Mouse (Mus musculus) megakaryocyte progenitor cell, adult 5-6 weeks (primary cell): ENCODE results near the gene Tnip1. TPM values are rescaled to one million over a fixed set of nuclear protein-coding genes. Genes with fewer than 3 reads are reported as not detected.

Experiments
- ATAC-seq: replicated peaks from 2 replicates; pipeline ENCODE4 v1.8.0; 2016; ENCODE audit warnings: mild to moderate bottlenecking, moderate TSS enrichment, inconsistent platforms; ENCODE audit not compliant: poor library complexity
- total RNA-seq, 2 experiments: library from RNA; stranded (forward) in 1 of 2; stranded (reverse) in 1 of 2; fragments of 157-497, 149-512 nt in 1 of 2; fragments of 200-1000 nt in 1 of 2; gene quantifications; 2 replicates each; pipeline versions ENCODE4 v1.2.3 to v1.2.4; 2015 to 2017

The Tnip1 gene
- total RNA-seq, 2 experiments from 2014 or later: 27.6 to 33.8 TPM

DNA sequence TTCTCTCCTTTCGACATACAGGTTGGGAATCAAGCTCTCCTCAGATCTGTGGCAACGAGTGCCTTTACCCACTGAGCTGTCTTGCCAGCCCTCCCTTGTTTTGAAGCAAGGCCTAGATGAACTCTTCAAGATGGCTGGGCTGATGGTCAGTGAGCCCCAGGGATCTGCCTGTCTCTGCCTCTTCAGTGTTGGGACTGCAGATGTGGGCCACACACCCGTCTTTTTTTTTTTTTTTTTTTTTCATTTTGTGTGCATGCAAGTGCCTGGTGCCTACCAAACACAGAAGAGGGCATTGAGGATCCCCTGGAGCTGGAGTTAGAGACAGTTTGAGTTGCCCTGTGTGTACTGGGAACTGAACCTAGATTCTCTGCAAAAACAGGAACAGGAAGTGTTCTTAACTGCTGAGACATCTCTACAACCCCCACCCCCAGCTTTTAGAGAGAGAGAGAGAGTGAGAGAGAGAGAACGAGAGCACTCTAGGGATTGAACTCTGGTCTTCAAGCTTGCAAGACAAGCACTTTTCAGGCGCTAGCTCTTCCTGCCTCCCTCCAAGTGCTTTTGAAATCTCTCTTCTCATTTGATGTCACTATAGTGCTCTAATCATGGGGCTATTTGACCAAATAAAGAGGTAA is 78.4 kb downstream of the Tnip1 start:
- ATAC-seq: peak; percentile 79

DNA sequence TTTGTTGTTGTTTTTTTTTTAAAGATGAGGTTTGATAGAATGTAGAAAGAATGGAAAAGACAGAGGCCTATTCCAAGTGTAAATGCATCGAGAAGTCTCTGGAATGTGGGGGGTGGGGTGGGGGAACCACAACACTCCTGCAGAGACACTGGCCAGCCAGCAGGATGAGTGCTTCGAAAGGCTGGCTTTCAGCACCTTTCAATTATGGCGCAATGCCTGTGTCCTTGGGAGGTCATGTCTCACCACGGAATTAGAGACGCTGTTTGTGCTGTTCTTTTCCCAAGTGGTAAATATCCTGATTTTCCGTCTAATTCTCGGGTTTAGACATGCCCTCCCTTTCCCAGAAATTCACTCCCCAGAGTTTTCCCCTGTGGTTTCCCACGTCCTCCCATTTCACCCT is 80.0 kb downstream of the Tnip1 start:
- ATAC-seq: no peak

DNA sequence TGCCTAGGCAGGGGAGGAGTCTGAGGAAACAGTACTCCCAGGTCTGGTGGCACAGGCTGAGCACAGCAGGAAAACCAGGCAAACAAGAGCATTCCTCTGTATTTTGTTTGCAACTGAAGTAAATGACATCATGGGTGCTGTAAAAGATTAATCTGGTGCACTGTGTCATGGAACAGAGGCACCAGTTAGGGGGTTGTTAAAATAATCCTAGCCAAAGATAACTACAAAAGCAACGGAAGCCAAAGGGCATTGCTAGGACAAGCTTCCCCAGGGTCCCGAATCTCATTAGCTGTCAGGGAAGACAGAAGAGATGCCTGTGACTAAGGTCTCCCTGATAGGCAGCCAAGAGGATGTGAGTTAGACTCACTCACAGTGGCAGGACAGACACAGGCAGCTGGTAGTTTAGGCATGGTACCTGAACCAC is 81.7 kb downstream of the Tnip1 start:
- ATAC-seq: no peak

DNA sequence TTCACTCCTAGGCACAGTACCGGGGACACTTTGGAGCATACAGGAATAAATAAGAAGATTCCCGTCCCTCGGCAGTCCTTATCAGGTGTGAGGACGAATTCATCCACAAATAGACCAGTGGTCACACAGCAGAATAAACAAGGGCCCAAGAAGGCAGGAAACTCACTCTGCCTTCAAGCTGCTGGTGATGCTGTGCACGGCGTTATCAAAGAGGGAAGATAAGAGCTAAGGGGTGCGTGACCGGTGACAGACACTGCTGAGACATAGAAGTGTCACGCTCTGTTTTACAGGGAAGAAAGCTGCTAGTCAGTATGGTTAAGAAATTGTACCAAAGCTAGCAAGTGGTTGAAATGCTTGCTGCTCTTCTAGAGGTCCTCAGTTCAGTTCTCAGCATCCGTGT is 82.8 kb downstream of the Tnip1 start:
- ATAC-seq: no peak

DNA sequence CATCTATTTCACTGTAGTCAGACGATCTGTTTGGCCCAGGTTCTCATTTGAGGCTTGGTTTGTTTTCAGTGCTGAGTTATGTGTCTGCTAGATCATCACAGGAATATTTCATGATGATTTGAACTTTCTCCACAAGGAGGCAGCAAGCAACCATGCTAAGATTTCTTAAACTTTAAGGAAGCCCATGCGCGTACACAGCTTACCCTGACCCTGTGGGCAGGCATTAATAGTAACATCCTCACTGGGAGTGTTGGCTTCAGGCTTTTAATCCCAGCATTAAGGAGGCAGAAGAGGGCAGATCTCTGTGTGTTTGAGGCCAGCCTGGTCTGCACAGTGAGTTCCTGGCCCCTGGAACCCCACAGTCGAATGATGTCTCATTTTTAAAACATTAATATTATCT is 83.3 kb downstream of the Tnip1 start:
- ATAC-seq: peak; percentile 90

DNA sequence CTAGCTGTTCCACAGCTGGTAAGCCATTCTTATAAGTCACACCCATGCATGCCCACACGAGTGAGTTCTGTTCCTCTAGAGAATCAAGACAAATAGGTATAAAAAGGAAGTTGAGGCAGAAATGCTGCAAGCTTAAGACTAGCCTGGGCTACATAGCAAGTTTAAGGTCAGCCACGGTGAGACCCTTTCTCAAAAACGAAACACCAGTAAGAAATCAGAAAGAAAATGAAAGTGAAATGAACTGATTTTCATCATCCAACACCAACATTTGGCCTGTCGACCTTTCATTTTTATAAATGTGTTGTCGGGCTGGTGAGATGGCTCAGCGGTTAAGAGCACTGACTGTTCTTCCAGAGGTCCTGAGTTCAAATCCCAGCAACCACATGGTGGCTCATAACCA is 83.8 kb downstream of the Tnip1 start:
- ATAC-seq: no peak

DNA sequence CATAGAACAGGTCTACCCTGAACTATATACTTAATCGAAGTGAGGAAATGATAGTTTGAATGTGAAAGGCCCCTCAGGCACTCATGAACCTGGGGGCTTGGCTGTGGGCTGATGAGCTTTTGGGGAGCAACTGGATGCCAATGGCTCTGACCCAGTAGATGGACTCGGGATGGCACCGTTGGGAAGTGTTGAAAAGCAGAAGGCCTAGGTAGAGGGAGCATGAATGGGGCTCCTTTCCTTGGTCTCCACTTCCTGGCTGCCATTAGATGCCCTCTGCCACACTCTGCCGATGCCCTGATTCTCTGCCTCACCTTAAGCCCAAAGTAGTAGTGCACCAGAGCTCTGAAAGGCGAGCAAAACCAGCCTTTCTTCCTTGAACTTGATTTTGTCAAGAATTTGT is 86.7 kb downstream of the Tnip1 start:
- no peak for ATAC-seq

DNA sequence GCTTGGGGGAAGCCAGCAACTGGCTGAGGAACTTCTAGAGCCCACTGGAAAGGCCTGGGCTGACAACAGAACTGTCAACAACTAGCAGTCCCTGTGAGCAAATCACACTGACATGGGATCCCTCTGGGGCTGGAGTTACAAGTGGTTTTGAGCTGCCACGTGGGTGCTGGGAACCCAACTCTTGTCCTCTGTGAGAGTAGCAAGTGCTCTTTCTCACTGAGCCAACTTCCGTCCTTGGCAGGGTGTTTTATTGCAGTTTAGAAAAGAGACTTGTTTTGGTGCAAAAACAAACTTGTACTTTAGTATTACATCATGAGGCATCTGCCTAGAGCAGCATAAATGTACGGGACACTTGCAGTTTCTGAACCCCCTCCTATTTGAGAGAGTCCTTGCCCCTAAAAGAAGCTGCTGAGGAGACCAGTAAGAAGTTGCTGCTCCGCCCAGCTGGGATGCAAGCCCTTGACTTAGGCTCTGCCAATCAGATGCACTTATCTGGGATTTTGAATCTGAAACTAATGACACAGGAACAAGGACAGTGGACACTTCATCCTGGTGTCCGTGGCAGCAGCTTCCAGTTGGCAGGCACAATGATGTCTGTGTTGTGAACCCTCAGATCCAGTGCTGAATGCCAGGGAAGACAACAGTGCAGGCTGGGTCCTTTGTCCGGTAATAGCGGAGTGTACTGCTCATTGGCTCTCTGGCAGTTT is 90.7 kb downstream of the Tnip1 start:
- ATAC-seq: no peak

DNA sequence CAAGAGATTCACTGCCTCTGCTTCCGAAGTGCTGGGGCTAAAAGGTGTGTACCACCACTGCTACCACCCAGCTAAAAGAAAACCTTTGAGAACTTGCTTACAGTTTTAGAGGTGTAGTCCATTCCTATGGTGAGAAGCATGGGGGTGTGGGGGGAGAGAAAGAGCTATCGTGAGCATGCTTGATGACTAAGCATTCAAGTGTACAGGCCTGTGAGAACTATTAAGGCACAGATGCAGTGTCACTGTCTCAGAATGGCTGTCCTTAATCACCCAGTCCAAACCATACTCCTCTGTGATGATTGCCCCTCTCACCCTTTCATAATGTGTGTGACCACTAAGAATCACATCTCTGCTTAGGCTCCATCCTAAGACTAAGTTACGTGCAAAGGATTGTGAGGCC is 93.4 kb downstream of the Tnip1 start:
- ATAC-seq: no peak

DNA sequence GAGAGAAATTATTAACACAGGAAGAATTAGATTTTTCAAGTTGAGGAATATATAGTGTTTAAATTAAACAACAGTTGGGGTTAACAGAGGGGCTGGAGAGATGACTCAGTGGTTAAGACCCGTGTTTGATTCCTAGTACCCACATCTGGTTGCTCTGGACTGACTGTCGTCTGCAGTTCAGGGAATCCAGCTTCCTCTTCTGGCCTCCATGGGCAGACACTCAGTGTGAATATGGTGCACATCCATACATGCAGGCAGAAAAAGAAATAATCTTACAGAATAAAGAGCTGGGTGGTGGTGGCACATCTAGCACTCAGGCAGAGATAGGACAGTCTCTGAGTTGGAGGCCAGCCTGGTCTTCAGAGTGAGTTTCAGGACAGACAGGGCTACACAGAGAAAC is 94.3 kb downstream of the Tnip1 start:
- ATAC-seq: no peak

DNA sequence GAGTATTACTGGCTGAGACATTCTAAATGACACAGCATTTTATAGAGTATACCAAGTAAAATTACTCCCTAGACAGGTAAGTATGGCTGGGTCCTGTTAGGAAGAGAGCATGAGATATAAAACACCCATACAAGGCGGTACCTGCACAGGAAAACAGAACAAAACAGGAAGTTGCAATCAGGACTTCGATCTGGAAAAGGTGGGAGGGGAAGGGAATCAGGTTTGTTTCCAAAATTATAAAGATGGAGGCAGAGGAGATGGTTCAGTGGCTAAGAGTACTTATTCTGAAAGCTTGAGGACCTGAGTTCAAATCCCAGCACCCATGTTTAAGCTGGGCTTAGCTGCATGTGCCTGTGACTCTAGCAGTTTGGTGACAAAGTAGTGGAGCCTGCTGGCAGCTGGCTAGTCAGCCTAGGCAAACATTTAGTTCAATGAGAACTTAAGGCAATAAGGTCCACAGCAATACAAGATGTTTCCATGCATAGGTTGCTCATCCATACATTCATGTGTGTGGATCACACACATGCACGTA is 94.7 kb downstream of the Tnip1 start:
- ATAC-seq: no peak

DNA sequence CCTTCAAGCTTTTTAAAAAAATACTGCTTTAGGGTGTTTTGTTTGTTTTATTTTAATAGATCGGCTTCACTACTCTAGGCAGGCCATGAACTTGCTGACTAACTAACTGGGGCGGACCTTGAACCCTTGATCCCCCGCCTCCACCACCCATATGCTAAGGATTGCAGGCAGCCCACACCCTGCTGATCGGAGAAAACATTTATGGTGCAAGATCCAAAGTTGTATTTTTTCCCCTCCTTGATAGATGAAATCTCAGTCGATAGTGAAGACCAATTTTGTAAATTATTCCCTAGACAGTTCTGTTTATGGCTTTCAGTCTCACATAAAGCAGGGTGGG is 95.7 kb downstream of the Tnip1 start:
- peak; percentile 50 for ATAC-seq

DNA sequence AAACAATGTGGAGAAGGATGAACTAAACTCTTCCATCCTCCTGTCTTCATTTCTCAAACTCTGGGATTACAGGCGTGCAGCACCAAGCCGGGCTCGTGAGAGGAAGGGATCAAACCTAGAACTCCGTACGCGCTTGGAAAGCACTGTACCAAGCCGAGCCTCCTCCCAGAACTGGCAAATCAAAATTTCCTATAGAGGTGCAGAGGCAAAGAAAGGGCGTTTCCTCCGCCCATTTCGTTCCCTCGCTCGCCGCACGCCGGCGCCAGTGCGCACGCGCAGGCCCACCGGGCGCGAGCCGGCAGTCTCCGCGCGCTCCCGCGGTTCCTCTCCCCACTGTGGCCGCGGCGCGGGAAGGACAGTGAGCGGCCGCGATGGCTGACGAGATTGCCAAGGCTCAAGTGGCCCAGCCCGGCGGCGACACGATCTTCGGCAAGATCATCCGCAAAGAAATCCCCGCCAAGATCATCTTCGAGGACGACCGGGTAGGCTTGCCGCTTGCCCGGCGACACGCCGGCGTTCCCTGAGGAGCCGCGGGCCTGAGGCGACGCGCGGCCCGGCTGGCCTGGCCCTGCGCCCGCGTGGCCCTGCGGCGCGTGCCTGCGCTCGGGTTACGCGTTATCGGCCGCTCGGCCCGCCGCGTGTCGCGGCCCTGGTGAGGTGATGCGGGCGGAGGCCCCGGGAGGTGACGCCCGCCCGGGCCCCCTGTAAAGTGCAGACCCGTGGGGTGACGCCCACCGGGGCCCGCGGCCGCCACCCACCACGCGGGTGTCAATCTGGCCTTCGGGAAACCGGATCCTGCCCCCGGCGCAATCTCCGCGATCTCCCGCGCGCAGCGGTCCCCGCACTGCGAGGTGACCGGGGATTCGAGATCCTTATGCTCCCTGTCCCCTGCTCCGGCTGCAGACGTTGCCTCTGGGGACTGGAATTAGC is 96.3 kb downstream of the Tnip1 start, which contains the start of gene Hint1:
Gene Hint1, plus strand, starts transcription at position 265 of the 930 bp plus-strand sequence.
- peak; percentile 73 for ATAC-seq

DNA sequence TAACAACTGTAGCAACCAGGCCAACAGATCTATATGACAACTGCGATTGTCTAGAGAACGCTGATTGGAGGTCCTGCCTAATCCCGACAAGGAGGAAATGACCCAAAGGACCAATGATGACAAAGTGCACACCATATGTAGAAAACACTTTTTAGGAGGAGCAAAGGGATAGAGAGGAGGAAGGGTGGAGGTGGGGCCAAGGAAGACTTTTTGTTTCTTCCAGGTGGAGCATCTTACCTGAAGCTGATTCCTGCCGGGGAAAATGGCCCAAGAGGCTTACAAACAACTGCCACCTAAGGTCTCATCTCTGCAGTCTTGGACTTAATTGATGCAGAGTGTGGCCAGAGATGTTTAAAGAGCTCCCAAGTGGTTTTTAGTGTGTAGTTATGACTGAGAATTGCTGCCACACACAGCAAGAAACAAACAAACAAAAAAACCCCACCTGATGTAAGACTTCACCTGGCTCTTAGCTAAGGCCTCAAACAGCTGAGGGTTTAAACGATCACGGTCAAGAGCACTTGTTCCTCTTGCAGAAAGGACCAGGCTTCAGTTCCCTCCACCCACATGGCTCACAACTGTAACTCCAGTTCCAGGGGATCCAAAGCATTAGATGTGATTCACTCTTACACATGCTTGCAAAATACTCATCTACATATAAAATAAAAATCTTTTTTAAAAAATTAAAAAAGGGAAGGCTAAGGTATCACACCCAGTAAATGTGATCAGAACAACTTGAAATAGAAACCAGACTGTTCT is 97.2 kb downstream of the Tnip1 start:
- no peak for ATAC-seq

DNA sequence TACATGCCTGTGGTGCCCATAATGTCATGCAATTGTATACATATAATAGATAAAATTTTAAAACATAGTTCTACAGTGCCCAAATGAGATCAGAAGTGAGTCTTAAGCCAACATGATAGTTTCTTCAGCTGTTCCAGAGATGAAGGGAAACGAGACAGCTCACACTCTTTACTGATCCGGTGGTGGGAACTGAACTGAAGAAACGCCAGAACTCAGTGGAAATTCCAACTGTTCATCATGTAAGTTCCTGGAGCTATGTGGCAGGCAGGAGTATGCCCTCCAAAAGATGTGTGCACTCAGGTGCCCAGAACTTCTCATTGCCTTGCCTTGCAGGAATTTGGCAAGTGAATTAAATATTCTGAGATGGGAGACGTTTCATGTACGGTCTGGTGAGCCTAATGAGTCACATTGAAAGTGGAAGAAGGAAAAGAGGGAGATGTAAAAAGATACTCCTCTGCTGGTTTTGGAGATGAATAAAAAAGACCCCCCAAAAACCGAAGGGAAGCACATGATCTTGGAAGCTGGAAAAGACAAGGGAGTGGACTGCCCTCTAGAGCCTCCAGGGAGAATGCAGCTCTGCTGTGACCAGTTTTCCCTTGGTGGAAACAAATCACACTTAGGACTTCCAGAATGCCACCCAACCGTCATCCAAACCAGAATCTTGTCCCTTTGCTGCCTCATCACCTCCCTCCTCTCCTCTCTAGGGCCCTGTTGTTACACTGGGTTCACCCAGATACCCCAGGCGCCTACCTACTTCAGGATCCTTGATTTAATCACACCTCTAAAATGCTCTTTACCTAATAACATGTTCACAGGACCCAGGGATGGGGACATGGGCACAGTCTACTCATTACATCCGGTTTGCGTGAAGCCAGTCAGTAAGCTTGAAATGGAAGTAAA is 99.8 kb downstream of the Tnip1 start:
- ATAC-seq: 0 out of 2 replicates have a peak, but pooled peaks have one; percentile 10

DNA sequence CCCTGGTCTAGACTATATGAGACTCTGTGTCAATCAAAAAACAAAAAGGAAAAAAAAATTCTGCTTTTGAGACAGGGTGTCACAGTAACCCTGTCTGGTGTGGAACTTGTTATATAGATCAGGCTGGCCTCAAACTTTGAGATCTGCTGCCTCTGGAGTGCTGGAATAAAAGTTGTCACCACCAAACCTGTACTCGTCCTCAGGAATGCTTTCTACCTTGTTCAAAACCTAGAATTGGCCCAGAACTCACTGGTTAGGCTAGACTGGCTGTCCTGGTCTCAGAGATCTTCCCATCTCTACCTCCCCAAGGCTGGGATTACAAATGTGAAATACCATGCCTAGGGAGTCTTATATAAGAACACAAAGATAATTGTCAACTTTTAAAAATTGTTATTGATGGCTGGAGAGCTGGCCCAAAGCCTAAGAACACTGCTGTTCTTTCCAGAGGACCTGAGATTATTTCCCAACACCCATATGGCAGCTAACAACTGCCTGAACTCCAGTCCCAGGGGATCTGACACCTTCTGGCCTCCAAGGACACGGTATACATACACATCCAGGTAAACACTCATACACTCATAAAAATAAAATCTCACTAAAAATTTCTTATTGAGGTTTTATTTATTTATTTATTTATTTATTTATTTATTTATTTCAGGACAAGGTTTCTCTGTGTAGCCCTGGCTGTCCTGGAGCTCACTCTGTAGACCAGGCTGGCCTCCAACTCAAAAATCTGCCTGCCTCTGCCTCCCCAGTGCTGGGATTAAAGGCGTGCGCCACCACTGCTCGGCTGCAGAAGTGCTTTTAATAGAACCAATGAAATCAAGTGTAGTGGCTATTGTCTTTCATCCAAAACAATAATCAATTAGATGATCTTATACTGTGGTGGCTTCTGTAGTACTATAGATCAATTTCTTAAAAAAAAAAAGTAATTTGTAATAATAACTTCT is 101.0 kb downstream of the Tnip1 start:
- no peak for ATAC-seq
